Mouse (Mus musculus): Measurements from ENCODE around the gene Mcrip2. TPM values are rescaled to one million over a fixed set of nuclear protein-coding genes. Genes with fewer than 3 reads are reported as not detected.

Mcrip2 gene
- total and polyA plus RNA-seq, 3 experiments, result 234 to 288 (median 254) TPM

DNA sequence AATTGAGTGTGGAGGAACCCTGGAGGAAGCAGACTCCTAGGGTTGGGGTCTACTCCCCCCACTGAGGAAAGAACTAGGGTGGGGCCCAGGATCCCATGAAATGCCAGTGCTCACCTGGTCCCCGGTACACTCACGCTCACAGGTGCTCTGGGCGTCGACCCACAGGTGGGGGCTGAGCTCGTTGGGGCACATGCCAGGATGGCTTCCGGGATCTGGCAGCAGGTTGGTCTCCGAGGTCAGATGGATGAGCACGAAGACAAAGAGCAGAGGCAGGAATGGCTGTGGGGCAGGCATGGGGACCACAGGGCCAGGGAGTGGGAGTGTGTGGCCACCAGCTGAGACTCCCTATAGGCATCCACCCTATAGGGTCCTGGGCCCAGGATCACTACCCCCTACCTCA is 11.2 kb upstream of the Mcrip2 start:
- no peaks in the 10 kb centered on the region for H3K36me3 ChIP-seq (ENCODE audit: control insufficient read depth, insufficient read depth, low read length)
- H3K4me3 ChIP-seq, result no peak overlapping the region
- TF ChIP-seq POLR2A (IDR thresholded peaks at IDR 0.05; ENCODE audit: insufficient read depth, low read depth, low read length) (no peak), EP300 (IDR thresholded peaks at IDR 0.05; ENCODE audit: insufficient read depth, low read depth, low read length) (no peak), CTCF (IDR thresholded peaks at IDR 0.05) (no peak)
- WGBS, result 86% methylated on average over 8 of the region's 8 CpGs
- intact Hi-C loops (cut with DNase I), result no loop called here
- H3K27me3 ChIP-seq (ENCODE audit: control insufficient read depth, insufficient read depth, low read length), result no peaks in the 10 kb centered on the region
- H3K4me1 ChIP-seq (ENCODE audit: control insufficient read depth, insufficient read depth, low read length), result 0 out of 2 replicates have a peak, but pooled peaks cover 1% of the 10 kb centered on the region
- DNase-seq, result no peak
- H3K9ac ChIP-seq (ENCODE audit: low read depth, low read length), result no peak overlapping the region
- H3K79me2 ChIP-seq (replicated peaks; ENCODE audit: control insufficient read depth, insufficient read depth, low read length), result no peaks in the 10 kb centered on the region
- no peak overlapping the region for H3K27ac ChIP-seq

DNA sequence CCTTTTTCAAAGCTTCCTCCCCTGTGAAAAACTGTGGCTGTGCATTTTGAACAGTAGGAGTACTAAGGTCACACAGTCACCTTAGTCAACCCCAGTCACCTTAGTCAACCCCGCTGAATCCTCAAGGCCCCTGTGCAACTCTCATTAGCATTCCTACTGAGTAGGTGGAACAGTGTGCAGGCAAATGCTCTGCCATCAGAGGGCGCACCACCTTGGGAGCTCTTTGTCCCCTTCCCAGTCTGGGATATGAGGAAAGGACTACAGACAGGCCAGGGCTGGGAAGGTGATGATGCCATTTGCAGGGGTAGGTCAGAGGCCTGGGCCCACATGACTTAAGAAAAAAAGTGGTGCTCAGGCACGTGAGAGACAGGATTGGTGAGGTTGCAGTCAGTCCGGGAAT is 10.7 kb upstream of the Mcrip2 start:
- intact Hi-C loops (cut with DNase I), result no loop called here
- H3K4me3 ChIP-seq, result no peak overlapping the region
- TF ChIP-seq EP300 (IDR thresholded peaks at IDR 0.05; ENCODE audit: insufficient read depth, low read depth, low read length) (no peak), CTCF (IDR thresholded peaks at IDR 0.05) (peak; percentile 63), POLR2A (IDR thresholded peaks at IDR 0.05; ENCODE audit: insufficient read depth, low read depth, low read length) (0 out of 2 replicates have a peak, but pooled peaks have one; percentile 9)
- no peaks in the 10 kb centered on the region for H3K36me3 ChIP-seq (ENCODE audit: control insufficient read depth, insufficient read depth, low read length)
- no peaks in the 10 kb centered on the region for H3K27me3 ChIP-seq (ENCODE audit: control insufficient read depth, insufficient read depth, low read length)
- H3K4me1 ChIP-seq (ENCODE audit: control insufficient read depth, insufficient read depth, low read length), result peaks cover 4% of the 10 kb centered on the region; the same call in 1 of the 2 replicates
- H3K9ac ChIP-seq (ENCODE audit: low read depth, low read length), result no peak overlapping the region
- H3K79me2 ChIP-seq (replicated peaks; ENCODE audit: control insufficient read depth, insufficient read depth, low read length), result no peaks in the 10 kb centered on the region
- 80% methylated on average over 4 of the region's 4 CpGs for WGBS
- H3K27ac ChIP-seq, result no peak overlapping the region
- DNase-seq, result no peak

DNA sequence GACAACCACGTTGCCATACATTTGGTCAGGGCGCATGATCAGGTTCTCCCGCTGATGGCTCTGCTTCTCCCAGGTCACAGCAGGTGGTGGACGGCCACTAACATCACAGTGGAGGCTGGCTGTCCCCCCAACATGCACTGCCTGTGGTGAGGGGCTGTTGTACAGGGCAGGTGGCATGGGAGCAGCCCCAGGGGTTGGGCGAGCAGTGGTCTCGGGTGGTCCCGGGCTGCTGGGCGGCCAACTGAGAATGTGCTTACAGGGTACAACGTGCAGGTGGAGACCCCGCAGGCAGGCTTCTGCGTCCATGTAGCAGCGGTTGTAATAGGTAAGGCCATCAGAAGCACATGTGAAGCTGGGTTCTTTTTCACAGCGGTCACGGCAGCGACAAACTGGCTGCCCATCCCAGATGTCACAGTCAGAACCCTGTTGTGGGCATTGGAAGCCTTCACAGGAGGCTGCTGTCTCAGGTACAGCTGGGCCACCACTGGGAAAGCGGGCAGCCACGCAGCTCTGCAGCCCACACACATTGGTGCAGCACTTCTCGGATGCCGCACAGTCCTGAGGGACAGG is 10.1 kb upstream of the Mcrip2 start:
- no peak for TF ChIP-seq CTCF (IDR thresholded peaks at IDR 0.05)
- no peak for TF ChIP-seq EP300 (IDR thresholded peaks at IDR 0.05; ENCODE audit: insufficient read depth, low read depth, low read length)
- no peak for TF ChIP-seq POLR2A (IDR thresholded peaks at IDR 0.05; ENCODE audit: insufficient read depth, low read depth, low read length)
- 93% methylated on average over 19 of the region's 19 CpGs for whole genome bisulfite sequencing
- Histone ChIP-seq H3K79me2 (replicated peaks; ENCODE audit: control insufficient read depth, insufficient read depth, low read length) (no peaks in the 10 kb centered on the region), H3K36me3 (ENCODE audit: control insufficient read depth, insufficient read depth, low read length) (no peaks in the 10 kb centered on the region), H3K4me3 (no peak overlapping the region), H3K27me3 (ENCODE audit: control insufficient read depth, insufficient read depth, low read length) (no peaks in the 10 kb centered on the region), H3K27ac (no peak overlapping the region), H3K9ac (ENCODE audit: low read depth, low read length) (no peak overlapping the region), H3K4me1 (ENCODE audit: control insufficient read depth, insufficient read depth, low read length) (peaks cover 6% of the 10 kb centered on the region; the same call in 1 of the 2 replicates)
- DNase-seq, result no peak
- intact Hi-C loops (cut with DNase I), result no loop called here

DNA sequence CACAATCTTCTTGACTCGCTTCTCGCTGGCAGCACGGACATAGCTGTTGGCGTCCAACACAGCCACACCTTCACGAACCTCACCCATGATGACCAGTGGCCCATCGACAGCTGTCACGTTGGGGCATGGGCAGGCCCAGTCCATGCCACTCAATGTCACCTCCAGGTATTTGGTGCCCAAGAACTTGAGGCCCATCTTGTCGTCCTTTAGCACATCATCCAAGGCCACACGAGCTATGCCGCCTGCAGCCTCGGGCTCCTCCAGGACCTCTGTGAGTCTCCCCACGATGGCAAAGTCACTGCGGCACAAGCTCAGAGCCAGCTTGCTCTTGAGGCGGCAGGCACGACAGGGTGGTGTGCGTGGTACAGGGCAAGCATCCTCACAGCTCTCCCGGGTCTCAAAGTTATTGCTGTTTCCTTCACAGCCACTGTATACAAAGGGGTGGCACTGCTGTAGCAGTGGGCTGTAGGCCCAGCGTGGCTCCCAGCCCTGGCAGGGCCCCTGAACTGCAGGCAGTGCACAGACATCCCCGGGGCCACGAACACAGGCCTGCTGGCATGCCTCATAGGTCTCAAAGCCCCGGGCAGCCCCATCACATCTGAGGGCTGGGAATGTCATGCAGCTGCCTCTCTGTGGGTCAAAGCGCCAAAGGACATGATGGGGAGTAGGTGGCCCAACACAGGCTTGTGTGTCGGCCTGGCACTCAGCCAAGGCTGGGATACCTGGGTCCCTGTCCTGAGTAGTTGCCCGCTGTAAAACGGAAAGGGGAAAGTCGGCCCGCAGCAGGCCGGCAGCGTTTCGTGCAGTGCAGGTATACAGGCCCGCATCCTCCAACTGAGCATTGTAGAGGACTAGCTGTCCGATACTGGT is 9.4 kb upstream of the Mcrip2 start:
- H3K36me3 ChIP-seq (ENCODE audit: control insufficient read depth, insufficient read depth, low read length), result no peaks in the 10 kb centered on the region
- no peak overlapping the region for H3K27ac ChIP-seq
- H3K4me3 ChIP-seq, result no peak overlapping the region
- no peak overlapping the region for H3K9ac ChIP-seq (ENCODE audit: low read depth, low read length)
- DNase-seq, result no peak
- TF ChIP-seq CTCF (IDR thresholded peaks at IDR 0.05) (no peak), POLR2A (IDR thresholded peaks at IDR 0.05; ENCODE audit: insufficient read depth, low read depth, low read length) (no peak)
- WGBS, result 92% methylated on average over 32 of the region's 32 CpGs
- H3K27me3 ChIP-seq (ENCODE audit: control insufficient read depth, insufficient read depth, low read length), result no peaks in the 10 kb centered on the region
- intact Hi-C loops (cut with DNase I), result no loop called here
- peaks cover 6% of the 10 kb centered on the region; the same call in 1 of the 2 replicates for H3K4me1 ChIP-seq (ENCODE audit: control insufficient read depth, insufficient read depth, low read length)
- H3K79me2 ChIP-seq (replicated peaks; ENCODE audit: control insufficient read depth, insufficient read depth, low read length), result no peaks in the 10 kb centered on the region

DNA sequence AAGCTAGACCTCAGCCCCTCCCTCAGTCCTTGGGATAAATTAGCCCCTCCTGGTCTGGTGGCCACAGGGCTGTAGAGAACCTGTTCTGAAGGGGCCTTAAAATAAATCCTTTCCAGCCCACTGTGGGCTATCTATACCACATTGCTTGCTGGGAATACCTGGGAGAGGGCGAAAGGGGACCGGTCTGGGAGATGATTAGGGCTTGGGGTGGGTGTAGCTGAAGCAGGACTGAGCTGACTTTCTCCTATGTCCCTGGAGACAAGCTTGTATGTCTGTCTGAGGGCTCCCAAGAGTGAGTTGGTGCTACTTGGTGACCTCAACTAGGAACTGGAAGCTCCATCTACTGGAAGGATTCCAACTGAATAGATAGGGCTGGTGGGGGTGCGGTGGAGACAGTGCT is 8.5 kb upstream of the Mcrip2 start:
- H3K36me3 ChIP-seq (ENCODE audit: control insufficient read depth, insufficient read depth, low read length), result no peaks in the 10 kb centered on the region
- H3K27ac ChIP-seq, result no peak overlapping the region
- H3K4me3 ChIP-seq, result no peak overlapping the region
- H3K79me2 ChIP-seq (replicated peaks; ENCODE audit: control insufficient read depth, insufficient read depth, low read length), result no peaks in the 10 kb centered on the region
- intact Hi-C loops (cut with DNase I), result no loop called here
- no peaks in the 10 kb centered on the region for H3K27me3 ChIP-seq (ENCODE audit: control insufficient read depth, insufficient read depth, low read length)
- TF ChIP-seq POLR2A (IDR thresholded peaks at IDR 0.05; ENCODE audit: insufficient read depth, low read depth, low read length) (no peak), CTCF (IDR thresholded peaks at IDR 0.05) (no peak), EP300 (IDR thresholded peaks at IDR 0.05; ENCODE audit: insufficient read depth, low read depth, low read length) (no peak)
- 69% methylated on average over 3 of the region's 3 CpGs for WGBS
- H3K4me1 ChIP-seq (ENCODE audit: control insufficient read depth, insufficient read depth, low read length), result peaks cover 6% of the 10 kb centered on the region; the same call in 1 of the 2 replicates
- DNase-seq, result no peak
- no peak overlapping the region for H3K9ac ChIP-seq (ENCODE audit: low read depth, low read length)
